Mouse (Mus musculus) urinary bladder, adult 2 months (tissue): ENCODE data around the gene Senp7. TPM values are rescaled to one million over a fixed set of nuclear protein-coding genes. Genes with fewer than 3 reads are reported as not detected.
"Not testable (repeated sequence)": the region's sequence is repeated elsewhere in the genome, so short reads cannot be mapped to it uniquely, and the experiment has no call there.

Source experiments
- DNase-seq: peaks from one replicate; pipeline ENCODE4 v3.0.0; 2022; ENCODE audit warnings: low spot score
- polyA plus RNA-seq: library from polyadenylated mRNA; depleted of rRNA; stranded (reverse); fragments of >200 nt; gene quantifications from 2 replicates; pipeline ENCODE4 v1.2.3, GENCODE M21; 2012; rRNA removed

Gene Senp7
- polyA plus RNA-seq, result 11.7 and 12.8 TPM in 2 replicates

DNA sequence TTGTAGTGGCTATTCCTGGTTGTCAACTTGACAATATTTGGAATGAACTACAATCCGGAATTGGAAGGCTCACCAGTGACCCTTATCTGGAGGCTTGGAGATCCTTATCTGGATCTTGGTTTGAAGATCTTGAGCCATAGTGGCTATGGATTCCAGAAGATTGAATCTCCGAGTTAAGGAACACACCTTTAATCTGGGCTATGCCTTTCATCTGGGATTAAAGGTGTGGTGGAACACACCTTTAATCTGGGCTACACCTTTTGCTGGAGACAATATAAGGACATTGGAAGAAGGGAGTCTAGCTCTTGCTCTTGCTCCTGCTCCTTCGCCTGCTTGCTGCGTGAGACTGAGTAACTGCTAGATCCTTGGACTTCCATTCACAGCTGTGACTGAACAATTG is at the start of gene Senp7:
Gene Senp7, plus strand, starts transcription at position 301 of the 400 bp plus-strand sequence.
- DNase-seq, result not testable (repeated sequence)

DNA sequence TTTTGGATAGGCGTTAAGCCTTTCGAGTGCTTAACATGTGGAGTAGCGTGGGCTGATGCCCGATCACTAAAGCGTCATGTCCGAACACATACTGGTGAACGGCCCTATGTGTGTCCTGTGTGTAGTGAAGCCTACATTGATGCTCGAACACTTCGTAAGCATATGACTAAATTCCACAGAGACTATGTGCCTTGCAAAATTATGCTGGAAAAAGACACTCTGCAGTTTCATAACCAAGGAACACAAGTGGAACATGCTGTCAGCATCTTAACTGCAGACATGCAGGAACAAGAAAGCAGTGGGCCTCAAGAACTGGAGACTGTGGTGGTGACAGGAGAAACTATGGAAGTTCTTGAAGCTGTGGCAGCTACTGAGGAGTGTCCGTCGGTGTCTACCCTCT is 41.3 kb upstream of the Senp7 start:
- no peak for DNase-seq

DNA sequence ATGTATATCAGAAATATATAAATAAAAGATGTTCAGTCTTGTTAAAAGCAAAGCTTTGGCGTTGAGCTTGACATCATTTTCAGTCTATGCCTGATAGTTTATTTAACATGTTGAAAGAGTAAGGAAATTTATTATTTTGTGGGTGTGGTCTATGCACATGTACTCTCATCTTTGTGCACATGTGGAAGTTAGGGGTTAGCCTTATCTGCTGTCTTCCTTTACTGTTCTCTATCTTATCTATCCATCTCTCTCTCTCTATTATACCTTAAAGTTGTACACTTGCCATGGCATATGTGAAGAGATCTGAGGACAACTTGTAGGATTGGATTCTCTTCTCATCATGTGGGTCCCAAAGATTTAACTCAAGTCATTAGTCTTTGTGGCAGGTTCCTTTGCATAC is 39.3 kb upstream of the Senp7 start:
- DNase-seq, result no peak

DNA sequence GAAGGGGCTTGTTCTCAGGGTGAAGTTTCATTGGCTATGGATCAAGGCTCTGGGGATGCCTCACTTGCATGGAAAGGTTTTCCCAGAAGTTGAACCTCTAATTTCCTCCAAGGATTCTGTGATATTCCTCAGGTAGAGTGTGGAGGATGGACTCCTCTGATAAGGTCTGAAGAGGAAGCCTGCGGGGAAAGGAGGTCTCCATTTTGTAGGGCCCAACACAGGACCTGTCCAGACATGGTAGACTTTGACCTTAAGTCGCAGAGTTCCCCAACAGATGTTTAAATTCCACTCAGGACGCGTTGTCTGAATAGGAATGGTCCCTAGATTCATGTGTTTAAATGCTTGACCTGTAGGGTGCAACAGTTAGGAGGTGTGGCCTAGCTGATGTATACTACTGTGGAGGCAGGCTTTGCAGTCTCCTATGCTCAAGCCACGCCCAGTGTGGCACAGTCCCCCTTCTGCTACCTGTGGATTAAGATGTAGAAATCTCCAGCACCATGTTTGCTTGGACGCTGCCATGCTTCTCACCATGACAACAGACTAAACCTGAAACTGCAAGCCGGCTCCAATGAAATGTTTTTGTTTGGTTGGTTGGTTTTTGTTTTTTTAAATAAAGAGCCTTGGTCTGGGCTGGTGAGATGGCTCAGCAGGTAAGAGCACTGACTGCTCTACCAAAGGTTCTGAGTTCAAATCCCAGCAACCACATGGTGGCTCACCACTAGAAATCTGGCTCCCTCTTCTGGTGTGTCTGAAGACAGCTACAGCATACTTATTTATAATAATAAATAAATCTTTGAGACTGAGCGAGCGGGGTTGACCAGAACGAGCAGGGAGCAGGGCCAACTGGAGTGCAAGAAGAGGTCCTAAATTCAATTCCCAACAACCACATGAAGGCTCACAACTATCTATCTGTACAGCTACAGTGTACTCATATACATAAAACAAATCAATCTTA is 35.1 kb upstream of the Senp7 start:
- no peak for DNase-seq

DNA sequence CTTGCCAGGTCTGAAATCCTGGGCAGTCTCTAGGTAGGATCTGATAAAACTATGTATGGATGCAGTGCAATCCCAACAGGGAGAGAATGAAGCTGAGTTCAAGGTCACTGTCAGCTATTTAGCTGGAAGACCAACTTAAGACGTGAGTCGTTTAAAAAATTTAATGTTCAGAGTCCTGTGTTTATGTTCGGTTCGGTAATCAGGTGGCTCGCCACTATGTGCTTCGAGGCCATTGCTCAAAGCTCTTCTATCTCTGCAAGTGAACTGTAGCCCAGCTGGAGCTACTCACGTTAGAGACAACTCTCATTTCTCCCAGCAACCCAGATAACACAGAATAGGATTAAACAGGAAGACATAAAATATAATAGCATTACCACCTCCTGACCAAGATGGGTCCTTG is 34.1 kb upstream of the Senp7 start:
- DNase-seq, result no peak

DNA sequence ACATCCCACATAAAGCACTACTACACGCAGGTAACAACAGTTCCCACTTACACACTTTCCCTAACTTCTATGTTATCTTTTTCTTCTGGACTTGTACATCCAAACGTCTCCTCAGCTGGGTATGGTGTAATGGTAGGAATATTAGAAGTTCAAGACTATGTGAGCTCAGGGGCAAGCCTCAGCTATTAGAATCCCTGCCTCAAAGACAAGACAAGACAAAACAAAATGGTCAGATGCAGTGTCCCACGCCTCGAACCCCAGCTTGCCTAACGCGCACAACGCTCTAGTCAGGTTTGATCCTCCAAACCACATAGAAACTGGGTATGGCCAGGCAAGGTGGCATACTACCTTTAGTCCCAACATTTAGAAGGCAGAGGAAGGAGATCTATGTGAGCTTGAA is 28.5 kb upstream of the Senp7 start:
- DNase-seq, result no peak

DNA sequence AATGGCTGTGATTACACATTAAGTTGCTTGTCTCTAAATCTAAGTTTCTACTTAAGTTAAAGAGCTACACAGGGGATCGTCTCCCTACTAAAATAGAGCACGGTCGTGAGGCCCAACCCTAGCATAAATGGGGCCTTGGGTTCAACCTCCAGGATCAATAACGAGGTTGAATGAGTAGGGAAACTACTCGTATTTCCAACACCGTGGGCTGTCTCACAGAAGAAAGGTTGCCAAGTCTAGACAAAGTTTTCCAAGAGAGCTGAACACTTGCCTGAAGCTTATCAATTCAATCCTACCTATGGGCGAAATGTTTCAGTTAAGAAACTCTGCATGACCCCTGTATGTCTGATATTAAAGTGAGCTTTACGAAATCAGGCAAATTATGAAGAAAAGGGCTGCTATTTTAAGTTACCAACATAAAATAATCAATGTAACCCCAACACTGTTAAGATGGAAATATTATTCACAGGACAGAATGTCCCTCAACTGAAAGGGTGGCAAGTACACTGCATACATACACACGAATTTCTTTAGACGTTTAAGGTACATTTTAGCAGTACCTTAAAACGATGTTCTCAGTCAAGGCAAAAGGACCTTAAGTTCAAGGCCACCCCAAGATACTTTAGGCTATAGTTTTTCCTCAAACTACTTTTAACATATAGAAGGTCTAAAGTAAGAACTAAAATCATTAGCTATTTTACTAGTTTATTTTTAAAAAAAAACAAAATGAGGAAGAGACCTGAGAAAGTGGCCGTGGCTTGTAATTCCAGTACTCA is 20.1 kb upstream of the Senp7 start:
- DNase-seq, result no peak

DNA sequence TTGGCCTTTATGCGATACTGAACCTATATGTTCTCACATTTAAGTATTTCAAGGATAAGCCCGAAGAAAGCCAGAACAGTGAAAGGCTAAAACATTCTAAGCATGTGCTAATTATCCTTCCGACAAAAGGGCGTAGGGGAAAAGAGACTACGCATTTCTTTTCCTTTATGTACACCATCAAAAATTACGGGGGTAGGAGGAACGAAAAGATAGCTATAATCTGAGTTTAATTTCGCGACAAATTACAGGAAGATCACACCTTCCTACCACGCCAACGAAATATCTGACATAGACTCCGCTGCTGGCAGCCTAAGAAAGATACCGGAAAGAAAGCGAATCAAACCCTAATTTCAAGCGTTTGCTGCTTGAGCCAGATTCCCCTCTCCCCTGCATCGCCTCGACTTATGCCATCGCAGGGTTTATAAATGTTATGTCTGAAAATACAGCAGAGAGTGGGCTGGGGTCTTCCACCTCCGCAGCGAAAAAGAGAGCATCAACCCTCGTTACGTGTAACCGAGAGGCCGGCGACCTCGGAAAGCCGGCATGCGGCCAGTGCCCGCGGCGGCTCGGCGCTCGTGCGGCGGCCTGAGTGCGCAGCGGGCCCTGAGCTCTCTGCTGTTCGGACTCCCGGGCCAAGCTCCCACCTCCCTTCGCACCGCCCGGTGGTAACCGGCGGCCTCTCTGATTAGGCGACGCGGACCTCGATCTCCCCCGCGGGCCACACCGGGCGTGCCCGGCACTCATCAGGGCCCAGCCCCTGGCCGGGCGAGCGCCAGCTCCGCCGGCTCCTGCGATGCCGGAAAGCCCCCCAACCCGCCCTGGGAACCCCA is 19.2 kb upstream of the Senp7 start:
- DNase-seq, result peak; percentile 82

DNA sequence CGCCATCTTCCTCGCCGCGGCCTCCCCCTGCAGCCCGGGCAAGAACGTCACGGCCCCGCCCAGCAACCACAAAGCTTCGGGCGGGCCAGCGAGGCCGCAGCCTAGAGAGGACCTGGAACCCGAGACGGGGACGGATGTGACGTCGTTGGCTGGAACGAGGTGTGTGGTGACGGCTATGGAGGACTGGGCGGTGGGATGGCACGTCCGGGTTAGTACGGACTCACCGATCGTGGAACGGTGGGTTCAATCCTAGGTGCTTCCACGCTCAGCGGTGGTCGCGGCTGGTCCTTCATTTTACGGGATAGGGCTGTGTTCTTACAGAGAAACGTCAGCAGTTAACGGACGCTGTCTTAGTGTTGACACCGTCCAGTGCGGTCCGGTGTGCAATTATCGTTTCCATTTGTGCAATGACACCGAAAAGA is 18.5 kb upstream of the Senp7 start, which contains the start of gene Pcnp:
Gene Pcnp, minus strand, starts transcription at position 79 of the 422 bp plus-strand sequence.
- DNase-seq, result peak; percentile 94

DNA sequence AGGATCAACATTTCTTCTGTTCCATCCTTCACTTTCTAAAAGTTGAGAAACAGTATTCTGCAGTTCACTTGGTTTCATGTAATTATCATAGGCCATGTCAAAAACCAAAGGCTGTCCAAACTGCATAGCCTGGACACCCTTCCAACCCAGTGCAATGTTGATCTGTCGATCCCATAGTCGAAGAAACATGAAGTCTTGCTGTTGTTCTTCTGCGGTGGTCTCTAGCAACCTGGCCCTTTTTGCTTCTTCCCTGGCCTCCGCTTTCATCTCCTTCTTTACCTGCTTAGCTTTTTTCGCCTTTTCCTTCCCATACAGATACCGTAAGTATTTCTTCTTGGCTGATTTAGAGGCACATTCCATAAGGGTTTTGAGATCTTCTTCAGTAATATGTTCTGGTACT is 13.6 kb upstream of the Senp7 start:
- DNase-seq, result no peak

DNA sequence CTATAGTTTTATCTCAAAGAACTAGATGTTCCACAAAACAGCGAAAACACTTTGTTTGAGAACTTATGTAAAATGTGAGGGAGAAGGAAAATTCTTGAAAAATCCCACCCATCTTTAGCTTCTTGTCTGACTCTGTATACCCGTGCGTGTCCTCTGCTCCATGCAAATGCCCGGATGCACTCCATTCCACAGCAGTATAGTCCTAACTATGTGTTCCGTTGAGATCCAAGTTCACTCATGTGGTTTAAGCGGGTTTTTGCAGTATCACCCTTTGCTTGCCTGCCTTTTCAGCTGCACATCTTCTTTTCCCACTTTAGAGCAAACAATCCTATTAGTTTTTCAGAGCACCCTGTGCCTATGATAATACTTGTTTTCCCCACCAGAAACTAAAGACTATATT is 11.6 kb upstream of the Senp7 start:
- no peak for DNase-seq

DNA sequence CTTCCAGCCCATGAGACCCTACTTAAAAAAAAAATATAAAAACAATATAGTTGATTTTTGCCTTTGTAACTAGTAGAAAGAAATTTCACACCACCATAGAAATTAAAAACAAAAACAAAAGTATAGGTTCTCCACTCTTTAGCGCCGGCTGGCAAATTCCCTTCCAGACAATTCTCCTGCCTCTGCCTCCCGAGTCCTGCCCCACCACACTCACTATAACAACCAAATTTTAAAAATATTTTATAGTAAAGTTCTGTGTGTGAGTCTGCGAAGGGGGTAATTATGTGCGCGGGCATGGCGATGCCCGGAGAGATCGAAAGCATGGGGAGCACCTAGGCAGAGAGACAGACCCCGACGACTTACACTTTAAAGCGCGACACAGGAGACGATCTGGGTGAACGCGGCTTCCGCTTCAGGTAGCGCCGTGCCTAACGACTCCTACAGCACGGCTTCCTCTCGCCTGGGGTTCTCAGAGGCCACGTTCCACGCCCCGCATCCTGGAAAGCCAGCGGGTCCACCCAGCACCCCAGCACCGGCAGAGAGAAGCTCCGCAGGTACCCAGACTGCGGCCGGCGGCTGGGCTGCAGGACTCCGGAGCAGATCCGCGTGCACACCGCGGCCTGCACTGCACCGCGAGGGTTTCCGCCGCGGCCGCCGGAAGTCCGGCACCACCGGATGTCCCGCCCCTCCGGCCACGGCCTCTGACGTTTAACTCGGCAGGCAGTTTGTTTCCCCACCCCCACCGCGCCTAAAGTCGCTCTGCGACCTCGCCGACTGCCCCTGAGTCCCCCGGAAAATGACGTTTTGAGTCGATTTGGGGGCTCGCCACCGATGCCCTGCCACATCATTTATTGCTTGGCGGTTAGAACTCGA is 10.8 kb upstream of the Senp7 start, which contains the start of gene Trmt10c:
Gene Trmt10c, minus strand, starts transcription at position 682 of the 873 bp plus-strand sequence.
- peak; percentile 91 for DNase-seq

DNA sequence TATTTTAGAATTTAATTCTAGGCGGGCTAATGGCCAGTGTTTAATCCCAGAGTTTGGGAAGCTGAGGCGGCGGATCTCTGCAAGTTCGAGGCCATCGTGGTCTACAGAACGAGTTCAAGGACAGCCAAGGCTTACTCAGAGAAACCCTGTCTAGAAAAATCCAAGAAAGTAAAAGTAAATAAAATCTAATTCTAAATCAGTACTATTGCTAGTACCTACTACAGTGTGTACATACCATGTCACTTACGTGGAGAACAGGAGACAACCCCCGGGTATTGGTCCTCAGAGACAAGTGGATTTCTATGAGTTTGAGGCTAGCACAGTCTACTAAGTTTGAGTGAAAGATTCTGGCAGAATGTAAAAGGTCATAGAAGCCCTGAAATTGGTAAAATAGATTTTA is 10.0 kb upstream of the Senp7 start:
- no peak for DNase-seq

DNA sequence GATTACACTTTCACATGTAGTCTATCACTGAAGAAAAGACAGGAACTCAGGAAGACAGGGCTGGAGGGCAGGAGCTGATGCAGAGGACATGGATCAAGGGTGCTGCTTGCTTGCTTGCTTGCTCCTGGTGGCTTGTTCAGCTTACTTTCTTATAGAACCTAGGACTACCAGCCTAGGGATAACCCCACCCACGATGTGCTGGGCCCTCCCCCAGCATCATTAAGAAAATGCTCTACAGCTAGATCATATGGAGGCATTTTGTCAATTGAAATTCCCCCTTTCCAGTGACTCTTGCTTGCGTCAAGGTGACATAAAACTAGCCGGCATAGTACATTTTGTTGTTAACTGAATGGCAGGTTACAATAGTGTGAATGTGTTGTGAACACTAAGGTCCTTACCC is 7.8 kb downstream of the Senp7 start:
- DNase-seq, result no peak

DNA sequence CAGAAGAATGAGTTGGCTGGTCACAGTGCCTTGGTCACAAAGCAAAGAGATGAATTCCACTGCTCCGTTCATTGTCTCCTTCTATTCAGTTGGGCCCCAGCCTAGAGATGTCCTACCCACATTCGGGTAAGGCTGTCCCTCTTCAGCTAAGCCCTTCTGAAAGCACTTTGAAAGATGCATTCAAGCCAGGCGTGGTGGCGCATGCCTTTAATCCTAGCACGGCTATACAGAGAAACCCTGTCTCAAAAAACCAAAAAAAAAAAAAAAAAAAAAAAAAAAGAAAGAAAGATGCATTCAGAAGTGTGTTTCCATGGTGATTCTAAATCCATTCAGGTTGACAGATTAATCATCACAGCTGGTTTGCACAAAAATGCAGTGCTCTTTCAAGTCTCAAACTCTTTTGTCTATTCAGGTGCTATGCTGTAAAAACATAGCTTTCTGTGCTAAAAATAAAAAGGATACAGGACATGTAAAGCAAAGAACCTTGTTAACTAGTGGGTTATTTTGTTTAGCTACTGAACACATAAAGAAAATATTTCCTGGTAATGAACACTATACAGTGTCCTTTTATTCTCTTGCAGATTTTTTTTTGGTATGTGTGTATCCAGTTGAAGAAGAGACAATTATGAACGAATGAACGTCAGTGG is 8.9 kb downstream of the Senp7 start:
- no peak for DNase-seq

DNA sequence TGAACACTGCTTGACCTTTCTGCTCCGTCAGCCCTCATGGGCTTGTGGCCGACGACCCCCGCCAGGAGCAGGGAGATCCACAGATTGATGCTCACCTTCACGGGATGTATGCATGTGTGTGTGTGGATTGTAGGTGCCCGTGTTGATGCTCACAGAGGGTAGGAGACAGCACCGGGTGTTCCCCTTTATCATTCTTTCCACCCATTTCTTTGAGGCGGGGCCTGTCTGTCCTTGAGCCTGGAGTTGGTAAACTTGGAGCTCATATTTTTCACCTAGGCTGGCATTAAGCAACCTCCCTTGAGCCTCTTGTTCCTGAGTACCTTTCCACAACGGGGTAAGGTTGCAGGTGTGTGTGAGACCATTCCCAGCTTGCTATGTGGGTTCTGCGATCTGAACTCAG is 10.0 kb downstream of the Senp7 start:
- DNase-seq, result no peak

DNA sequence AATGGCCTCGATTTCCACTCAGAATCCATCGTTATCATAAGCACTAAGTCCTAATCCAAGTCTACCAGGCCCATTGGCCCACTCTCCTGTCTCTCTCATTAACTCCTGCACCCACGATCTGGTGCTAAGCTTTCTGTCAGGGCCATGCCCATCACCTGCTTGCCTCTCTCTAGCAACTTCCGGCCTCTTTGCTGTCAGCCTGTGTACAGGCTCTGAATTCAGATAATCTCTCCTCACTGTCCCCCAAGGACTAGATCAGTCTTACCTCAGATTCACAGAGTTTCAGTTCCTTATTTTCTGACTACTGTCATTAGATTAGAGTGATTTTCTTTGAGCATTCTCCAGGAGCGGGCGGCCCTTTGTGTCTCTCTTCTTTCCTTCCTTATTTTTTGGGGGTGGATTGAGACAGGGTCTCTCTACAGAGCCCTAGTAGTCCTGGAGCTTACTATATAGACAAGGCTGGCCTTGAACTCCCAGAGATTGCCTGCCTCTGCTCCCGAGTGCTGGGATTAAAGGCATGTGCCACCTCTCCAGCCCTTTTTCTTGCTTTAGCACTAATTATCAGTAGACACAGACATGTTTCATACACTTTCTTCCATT is 14.0 kb downstream of the Senp7 start:
- no peak for DNase-seq

DNA sequence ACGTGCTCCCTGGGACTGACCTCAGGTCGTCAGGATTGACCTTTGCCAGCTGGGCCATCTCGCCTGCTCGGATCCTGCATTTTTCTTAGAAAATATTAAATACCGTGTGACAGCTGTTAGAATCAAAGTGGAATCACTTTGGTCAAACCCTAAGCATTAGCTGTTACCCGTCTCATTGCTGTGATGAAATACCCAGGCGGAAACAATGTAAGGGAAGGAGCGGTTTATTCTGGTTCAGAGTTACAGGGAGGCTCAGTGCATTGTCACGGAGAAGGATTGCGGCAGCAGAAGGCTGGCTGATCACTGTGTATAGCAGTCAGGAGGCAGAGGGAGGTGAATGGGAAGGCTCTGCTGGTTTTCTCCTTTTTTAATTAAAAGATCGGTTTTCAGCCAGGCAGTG is 14.8 kb downstream of the Senp7 start:
- no peak for DNase-seq

DNA sequence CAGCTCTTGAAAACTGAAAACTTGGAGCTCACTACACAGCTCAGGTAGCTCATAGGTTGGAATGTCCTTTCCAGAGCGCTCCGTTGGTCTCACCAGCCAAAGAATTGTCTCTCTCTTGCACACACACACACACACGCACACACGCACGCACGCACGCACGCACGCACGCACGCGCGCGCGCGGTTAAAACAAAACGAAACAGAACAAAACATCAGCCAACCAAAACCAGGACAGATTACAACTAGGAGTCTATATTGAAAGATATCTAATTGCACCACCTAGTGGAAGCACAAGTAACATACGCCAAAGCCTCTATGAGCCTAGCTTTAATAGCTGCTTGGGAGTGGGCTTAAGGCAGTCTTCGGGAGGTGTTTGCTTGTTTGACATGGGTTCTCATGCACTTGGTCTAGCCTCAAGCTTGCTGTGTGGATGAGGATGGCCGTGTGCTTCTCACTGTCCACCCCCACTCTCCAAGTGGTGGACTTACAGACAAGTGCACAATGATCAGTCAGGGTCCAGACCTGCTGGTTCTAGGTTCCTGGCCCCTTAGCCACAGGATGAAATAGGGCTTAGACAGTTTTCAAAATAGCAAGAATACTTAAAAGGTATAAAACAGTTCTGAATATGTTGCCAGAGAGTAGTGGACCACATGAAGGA is 16.3 kb downstream of the Senp7 start:
- no peak for DNase-seq
